Mouse (Mus musculus) gastrocnemius, postnatal 14 days (tissue): ENCODE measurements around the gene Tgm3. TPM values are rescaled to one million over a fixed set of nuclear protein-coding genes. Genes with fewer than 3 reads are reported as not detected.

Source experiments
- DNase-seq: peaks from one replicate; pipeline ENCODE4 v3.0.0; 2021; ENCODE audit warnings: mixed read lengths
- intact Hi-C: fragments of 180-260 bp; cut with DNase I; formaldehyde crosslinking; loops from one replicate; pipeline ENCODE4 v1.15.1; 2025; ENCODE audit warnings: low total_unique reads
- long read RNA-seq, 2 experiments: library from polyadenylated mRNA; stranded (forward); transcript quantifications; one replicate each; pipeline ENCODE4 v2.0.0; 2021
- total RNA-seq, 2 experiments: library from RNA; stranded (reverse); gene quantifications; 2 replicates each; pipeline ENCODE4 v1.2.3; 2021

Gene Tgm3
- under 1 TPM in 1 of 2 experiments, not detected in 1; 0.04 TPM for total RNA-seq
- long read RNA-seq, experiment 1, result 0 reads
- long read RNA-seq, experiment 2, result 0 reads

DNA sequence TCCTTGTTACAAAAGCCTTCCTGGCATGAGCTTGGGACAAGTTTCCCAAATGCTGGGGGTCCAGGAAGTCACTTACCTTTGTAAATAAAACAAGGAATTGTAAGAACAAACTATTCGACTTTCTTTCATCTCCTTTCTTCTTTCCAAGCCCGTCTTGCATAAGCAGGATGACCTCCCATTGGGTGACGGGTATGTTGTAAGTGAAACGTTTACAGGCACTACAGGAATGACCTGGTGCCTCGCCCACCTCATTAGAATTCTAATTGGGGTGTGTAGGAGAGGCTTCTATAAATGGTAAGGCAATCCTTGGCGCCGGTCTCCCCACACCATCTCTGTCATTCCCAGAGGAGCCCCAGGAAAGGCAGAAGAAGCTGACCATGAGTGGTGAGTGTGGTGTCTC is at the start of gene Tgm3:
Tgm3 (plus strand) TSS at position 324 of the 400 bp plus-strand sequence.
- intact Hi-C loops, result no loop called here

DNA sequence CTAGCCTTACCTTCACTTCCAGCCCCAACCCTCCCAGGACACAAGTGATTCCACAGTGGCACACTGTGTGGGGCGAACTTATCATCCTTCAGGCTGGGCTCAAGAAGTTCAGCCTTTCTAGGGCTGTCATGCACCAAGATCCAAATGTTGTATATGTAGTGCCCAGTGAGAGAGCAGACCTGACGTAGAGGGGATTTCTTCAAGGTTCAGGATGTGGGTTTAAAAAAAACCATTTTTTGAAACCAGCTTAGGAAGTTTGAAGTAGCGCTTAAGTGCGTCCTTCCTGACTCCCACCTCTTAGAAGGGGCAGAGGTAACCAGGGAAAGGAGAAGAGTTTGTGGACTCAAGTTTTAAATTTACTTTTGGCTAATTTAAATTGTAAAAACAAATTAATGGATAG is 31.5 kb upstream of the Tgm3 start:
- intact Hi-C loops, result no loop called here
- DNase-seq, result no peak

More for the DNA sequence above, at the start of gene Tgm3:
- DNase-seq, result no peak

DNA sequence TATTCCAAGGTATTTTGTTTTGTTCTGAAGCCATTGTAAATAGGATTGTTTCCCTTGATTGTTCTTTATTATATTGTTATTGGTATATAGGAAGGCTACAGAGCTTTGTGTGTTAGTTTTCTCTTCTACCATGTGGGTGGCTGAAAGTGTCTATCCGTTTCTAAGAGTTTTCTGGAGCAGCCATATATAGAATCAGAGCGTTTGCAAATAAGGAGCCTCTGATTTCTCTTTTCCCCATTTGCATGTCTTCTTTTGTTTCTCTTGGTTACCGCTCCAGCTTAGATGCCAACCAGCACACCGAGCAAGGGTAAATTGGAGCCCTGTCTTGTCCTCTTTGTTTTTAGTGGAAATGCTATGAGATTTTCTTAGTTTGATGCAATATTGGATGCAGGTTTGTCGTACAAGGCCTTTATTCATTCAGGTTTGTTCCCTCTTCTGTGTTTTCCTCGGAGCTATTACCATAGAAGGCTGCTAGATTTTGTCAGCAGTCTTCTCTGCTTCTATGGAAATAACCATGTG is 24.6 kb upstream of the Tgm3 start:
- no peak for DNase-seq
- intact Hi-C loops, result no loop called here

DNA sequence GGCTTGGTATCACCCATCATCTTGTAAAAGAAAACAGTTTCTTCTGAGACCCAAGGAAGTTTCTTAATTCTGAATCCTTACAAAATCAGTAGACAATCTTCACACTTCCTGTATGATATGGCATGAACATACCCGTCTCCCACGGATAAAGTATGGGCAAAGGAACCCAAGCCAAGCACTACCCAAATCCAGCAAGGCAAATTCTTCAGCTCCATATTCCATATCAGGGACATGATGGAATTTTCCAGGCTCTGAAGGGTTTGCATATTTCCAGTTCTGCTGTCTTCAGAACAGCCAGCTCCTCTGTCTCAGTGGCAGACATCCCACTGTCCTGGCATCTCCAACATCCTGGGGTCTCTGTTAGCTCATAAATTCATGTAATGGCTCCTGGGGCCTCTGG is 22.5 kb upstream of the Tgm3 start:
- intact Hi-C loops, result no loop called here
- no peak for DNase-seq

DNA sequence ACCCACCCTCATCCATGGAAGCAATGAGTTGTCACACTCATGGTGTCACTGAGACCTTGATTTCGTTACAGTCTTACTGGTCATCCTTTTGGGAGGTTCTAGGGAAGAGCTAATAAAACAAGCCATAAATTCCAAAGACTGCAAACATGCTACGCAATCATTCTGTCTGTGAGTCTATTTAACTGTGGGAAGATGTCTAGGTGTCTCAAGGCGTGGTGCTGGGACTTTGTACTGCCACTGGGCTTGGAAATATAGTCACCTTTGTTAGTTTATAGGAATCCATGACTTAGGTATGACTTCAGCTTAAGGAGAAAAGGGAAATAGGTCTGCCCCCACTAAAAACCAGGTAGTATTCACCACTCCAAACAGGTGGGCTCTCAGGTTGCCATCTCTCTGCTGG is 17.7 kb upstream of the Tgm3 start:
- intact Hi-C loops, result no loop called here
- DNase-seq, result no peak

DNA sequence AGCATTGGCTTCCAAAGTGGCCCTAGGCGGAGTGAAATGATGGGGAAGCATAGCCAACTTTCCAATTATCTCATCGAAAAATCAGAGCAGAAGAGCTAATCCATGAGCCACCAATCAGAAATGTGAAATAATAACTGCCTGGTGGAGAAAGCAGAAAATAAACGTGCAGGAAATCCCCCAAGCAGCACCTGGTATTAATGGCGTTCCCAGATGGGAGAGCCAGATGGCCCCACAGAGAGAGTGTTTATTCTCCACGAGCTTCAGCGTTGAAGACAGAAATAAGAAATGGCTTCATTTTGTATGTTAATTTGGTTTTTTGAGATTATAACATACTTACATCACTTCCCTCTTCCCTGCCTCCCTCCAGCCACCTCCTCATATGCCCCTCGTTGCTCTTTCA is 13.7 kb upstream of the Tgm3 start:
- intact Hi-C loops, result no loop called here
- DNase-seq, result no peak

DNA sequence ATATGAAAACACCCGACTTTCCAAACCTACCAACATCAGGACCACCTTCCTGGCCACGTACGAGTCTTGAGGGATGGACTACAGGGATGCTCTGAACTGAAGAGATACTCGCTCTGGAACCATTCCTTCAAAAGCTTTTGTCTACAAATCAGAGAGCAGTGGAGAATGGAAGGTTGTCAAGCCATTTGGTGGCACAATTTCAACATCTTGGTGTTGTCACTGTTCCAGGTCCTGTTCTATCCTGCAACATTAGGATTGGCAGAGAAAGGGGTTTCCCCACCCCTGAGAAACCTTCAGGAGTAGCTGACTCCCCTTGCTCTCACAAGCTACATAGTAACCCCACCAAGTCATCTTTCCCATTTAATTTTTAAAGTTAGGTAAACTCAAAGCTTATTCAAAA is 12.9 kb upstream of the Tgm3 start:
- intact Hi-C loops, result no loop called here

DNA sequence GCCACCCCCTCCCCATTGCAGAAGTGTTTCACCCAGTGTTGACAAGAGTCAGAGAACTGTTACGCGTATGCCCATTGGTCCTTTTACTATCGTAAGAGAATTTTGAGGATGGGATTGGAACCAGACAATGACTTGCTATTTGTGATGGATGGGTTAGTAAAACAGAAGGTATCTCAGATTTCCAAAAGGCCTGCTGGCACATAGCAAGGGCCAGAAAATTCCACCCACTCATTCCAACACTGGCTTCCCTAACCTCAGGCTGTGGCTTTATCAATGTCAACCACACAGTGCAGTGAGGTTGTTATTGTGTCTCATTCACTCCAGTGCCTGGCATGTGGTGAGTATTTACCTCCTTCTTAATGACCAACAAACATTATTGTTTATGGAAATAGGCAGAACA is 11.5 kb upstream of the Tgm3 start:
- intact Hi-C loops, result no loop called here
- no peak for DNase-seq

More for the DNA sequence above, 12.9 kb upstream of the Tgm3 start:
- no peak for DNase-seq

DNA sequence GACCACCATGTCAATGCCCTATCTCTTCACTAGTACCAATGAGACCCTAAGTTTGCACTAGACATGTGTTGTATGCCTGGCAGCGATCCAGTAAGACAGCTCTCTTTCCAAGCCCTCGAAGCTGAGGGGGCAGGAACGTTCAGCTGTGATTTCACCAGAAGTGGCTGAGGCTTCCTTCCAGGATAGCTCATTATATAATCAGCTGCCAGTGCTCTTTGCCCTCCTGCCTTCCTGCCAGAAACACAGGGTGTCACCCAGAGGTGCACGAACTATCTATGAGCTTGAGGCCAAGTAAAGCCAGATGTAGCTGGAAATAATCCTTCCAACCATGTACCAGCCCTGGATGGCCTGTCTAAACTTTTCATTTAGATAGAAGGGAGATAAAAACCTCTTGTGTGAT is 8.1 kb upstream of the Tgm3 start:
- intact Hi-C loops, result no loop called here
- no peak for DNase-seq

DNA sequence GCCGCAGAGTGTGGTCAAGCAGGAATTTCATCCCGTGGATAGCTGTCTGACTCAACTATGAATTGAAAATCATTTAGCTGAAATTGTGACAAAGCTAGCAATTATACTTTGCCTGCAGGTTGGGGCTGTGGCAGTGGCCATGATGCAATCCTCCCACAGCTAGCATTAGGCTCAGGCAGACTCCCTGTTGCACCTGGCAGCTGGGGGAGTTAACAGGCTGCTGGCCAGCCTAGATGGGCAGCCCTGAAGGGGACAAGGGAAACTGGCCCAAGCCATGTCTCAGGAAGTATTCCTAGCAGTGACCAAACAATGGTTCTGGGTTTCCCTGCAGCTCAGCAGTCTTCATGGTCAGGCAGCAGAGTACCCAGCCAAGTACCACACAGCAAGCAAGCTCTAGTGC is 2.8 kb upstream of the Tgm3 start:
- no peak for DNase-seq
- intact Hi-C loops, result no loop called here

DNA sequence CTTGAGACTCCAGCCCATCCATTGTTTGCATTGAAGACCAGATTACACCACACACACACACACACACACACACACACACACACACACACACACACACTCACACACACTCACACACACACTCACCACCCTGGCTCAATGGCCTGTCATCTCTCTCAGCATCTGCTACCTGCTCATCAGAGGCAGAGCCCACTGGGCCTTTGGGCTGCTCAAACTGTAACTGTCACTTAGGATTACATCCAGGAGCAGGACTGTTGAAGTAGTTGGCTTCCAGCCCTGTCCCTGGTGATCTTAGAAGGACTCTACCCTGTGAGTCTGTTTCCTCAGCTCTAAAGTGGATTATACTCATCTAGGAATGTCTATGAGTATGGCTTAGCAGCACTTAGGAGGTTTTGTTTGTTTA is 1.5 kb downstream of the Tgm3 start:
- no peak for DNase-seq
- intact Hi-C loops, result no loop called here

DNA sequence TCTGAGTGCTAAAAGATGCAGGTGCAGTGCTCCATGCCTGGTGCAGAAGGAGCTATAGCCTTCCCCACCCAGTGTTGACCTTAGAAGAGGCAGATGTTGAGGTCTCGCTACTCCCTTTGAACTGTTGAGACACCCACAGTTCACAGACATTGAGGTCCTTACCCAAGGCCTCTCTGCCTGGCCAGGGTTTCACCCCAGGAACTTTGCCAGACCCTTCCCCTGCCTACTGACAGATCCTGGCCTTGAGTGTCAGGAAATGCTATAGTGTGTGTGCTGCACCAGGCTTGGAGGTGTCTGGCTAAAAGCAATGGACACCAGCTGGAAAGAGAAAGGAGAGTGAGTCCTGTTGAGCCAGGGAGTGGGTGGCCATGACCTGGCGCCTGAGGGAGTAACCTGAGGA is 3.0 kb downstream of the Tgm3 start:
- intact Hi-C loops, result no loop called here
- no peak for DNase-seq

DNA sequence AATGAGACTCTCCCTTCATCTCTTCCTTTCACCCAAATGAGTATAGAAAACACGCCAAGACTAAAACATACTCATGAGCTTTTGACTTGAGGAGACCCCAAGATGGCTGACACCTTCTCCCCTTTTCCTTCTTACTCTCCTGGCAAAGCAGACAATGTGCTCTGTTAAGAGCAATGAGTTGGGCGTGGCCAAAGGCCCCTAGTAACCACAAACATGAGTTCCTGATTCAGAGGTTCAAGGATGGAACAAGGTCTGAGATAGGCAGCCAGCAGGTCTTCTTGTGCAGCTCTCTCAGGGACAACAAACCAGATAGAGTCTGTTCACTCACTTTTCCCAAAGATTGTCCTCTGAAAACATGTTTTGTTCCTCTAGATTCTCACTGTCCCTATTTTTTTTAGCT is 5.9 kb downstream of the Tgm3 start:
- intact Hi-C loops, result no loop called here
- DNase-seq, result no peak

DNA sequence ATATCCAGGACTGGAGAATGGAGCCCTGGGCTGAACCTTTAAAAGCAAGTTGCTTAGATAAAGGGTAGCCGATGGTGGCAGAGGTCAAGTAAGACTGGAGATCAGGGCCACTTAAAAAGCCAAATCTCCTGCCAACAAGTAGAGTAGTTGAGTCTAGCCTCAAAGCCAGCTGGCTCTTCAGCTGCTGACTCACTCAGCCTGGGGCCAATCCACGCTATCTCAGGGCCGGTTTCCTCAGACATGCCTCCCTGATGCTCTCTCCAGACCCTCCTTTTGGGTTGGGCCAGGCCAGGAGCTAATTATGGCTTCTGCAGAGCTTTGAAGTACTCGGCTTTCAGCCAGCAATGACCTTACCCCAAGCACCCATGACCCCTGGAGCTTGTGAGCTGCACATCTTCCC is 15.7 kb downstream of the Tgm3 start:
- intact Hi-C loops, result no loop called here
- peak; percentile 11 for DNase-seq

DNA sequence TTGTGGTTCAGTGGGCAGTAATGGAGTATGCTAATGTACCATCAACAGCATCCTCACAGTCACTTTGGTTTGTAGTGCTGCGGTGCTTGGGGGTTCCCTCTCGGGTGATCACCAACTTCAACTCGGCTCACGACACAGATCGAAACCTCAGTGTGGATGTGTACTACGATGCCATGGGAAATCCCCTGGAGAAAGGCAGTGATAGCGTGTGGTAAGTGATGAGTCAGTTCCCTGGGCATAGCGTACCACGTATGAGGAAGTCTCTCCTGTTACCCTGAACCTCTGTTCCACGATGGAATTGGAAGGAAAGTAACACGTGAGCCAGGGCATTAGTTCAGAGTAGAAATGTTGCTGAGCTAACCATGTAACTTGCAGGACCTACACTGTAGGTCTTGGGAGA is 17.7 kb downstream of the Tgm3 start:
- DNase-seq, result no peak
- intact Hi-C loops, result no loop called here

DNA sequence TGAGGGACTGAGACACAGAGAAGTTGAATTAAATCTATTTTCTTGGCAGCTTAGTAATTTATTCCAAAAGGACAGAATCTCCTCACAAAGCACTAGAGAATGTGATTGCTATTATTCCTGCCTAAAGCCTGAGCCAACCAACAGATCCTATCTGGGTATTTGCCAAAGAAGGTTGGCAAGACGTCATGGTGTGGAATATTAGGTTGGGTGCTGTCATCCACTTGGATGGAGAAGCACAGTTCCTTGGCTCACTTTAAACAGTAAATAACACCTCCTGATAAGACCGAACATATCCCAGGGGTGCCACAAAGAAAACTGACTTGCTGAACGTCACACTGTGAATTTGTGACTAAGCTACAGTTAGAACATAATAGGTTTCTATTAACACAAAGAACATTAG is 20.5 kb downstream of the Tgm3 start:
- no peak for DNase-seq

DNA sequence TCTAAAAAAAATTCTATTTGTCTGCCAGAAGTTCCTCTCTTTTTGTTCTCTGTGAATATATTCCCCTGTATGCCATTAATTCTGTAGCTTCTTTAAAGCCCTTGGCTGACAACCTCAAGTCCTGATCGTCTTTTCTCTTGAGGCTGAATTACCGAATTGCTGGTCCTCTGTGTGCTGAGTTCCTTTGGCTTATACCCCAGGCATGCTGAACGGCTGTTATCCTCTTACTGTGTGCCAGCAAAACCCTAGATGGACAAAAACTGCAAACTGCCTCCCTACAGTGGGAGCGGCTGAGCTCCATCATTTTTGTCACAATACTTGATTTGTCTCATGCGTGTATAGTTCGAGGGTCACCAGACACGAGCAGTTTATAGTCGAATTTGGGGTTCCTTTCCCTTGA is 24.7 kb downstream of the Tgm3 start:
- no peak for DNase-seq
- intact Hi-C loops, result no loop called here

More for the DNA sequence above, 20.5 kb downstream of the Tgm3 start:
- intact Hi-C loops, result no loop called here

DNA sequence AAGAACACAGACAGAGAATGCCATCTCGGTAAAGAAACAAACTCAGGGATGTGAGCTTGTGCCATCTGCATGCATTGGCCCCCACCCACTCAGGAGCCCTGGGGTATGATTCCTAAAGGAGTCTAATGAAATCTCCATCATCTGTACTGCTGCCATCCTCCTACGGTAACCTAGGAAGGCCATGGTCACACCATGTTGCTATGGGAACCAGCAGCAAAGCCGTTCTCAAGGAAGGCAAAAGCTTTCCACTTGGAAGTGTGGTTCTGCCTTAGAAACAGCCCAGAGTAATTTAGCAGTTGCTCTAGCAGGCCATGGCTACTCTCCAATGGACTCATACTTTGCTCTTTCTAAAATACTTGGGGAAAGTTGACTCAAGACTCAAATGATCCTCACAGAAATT is 26.8 kb downstream of the Tgm3 start:
- intact Hi-C loops, result no loop called here
- no peak for DNase-seq

DNA sequence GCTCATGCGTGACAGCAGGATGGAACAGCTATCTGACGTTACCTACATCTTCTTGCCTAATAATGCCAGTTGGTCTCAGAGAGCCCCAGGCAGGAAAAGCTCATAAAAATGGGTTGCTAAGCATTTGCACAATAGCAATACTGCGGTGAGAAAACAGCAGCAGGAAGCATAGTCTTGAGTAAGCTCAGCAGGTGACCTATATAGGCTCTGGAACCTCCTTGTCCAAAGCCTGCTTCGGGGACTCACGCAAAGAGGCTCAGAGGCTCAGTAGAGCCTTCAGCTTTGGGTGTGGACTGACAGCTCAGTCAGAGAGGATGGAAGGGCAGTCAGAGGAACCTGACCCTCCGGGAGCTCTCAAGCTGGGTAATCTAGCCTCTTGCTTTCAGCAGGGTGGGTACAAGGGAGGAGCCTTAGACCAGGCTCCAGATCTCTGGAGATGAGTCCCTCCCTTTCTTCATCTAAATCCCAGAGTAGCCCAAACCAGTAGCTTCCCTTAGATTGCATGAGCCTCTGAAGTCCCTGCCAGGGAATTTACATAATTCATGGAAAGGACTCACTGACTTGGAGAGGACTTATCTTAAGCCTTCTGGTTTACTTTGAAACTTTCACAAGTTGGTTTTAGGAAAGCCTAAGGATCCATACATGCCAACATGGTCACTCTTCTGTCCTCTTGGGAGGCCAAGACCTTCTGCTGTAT is 28.2 kb downstream of the Tgm3 start:
- no peak for DNase-seq
- intact Hi-C loops, result no loop called here

DNA sequence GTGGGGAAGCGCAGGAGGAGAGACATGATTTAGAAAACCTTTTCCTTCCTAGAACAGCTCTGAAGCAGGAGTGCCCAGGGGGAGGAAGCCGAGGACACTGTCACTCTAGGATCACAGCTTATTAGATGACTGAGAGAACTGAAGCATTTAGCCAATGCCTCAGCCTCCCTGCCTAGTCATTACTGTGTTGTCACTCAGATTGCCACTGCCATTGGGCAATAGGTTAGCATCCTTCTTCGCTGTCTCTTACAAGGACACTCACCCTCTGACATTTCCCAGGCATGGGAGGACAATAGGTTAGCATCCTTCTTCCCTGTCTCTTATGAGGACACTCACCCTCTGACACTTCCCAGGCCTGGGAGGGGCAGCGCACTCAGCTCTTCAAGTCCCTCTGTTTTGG is 31.7 kb downstream of the Tgm3 start:
- intact Hi-C loops, result no loop called here
- no peak for DNase-seq

DNA sequence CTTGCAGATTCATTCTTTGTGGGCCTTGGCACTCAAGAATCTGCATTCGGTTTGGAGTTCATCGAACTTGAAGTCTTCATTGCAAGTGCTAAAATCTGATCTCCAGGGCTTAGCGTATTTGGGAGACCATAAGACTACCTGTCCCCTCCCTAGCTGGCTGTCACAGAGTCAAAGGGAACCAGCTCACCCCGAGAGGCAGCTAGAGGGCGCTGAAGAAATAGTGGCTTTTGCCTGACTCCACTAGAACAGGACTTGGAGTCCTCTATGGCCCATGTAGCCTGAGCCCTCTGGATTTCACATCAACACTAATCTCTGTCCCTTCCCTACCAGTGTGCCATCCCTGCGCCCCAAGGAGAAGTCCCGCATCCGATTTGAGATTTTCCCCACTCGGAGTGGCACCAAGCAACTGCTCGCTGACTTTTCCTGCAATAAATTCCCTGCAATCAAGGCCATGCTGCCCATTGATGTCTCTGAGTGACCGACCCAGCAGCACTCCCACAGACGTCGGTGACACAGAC is 35.8 kb downstream of the Tgm3 start:
- no peak for DNase-seq
- intact Hi-C loops, result no loop called here

DNA sequence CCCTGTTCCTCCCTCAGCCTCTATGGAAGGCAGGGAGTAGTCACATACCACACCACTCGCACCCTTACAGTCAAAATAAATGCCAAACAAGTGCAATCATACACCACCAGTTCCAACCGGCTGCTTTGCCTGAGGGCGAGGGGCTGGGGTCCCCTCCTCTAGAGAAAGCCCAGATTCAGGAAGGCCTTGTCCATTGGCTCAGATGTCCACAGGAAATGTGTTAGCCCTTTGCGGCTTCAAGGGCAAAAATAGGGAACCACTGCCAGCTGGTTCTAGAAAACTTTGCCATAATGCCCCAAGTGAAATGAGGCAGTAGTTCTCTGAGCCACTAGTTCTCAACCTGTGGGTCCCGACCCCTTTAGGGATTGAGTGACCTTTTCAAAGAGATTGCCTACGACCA is 36.6 kb downstream of the Tgm3 start:
- intact Hi-C loops, result no loop called here
- DNase-seq, result no peak
